Mouse (Mus musculus): Measurements from ENCODE around the gene Olfr1370. TPM values are rescaled to one million over a fixed set of nuclear protein-coding genes. Genes with fewer than 3 reads are reported as not detected.
A peak's percentile ranks its signal among the peaks of the same experiment; 100 is the strongest.
"Not testable (repeated sequence)": the region's sequence is repeated elsewhere in the genome, so short reads cannot be mapped to it uniquely, and the experiment has no call there.

Olfr1370 gene
- polyA plus RNA-seq (2015; fragmentation: Nextera tagmentation; extraction: Ambion mirVana) = not detected in 2 replicates

- no peaks in the 10 kb centered on the region for H3K36me3 ChIP-seq
- ATAC-seq (ENCODE audit: low FRiP score, low read depth) = no peak
- H3K9me3 ChIP-seq = no peaks in the 10 kb centered on the region
- no peak within 1 kb of the TSS for H3K4me2 ChIP-seq
- H3K27me3 ChIP-seq = no peaks in the 10 kb centered on the region
- H3K27ac ChIP-seq (replicated peaks) = no peak within 1 kb of the TSS
- WGBS = 82% methylated on average over 3 of the region's 3 CpGs
- H3K4me1 ChIP-seq (replicated peaks) = no peaks in the 10 kb centered on the region
- no peak within 1 kb of the TSS for H3K4me3 ChIP-seq
- no peak within 1 kb of the TSS for H3K9ac ChIP-seq
Observed at GRCm38 (mm10) chr13:21074847-21075246, at the start of gene Olfr1370. Olfr1370 (minus strand) TSS chr13:21074947.

GRCm38 (mm10) chr13:21114121-21114520, 39.4 kb upstream of the Olfr1370 start:
- Histone ChIP-seq H3K4me3 (no peak overlapping the region), H3K4me1 (replicated peaks) (no peaks in the 10 kb centered on the region), H3K27me3 (no peaks in the 10 kb centered on the region), H3K27ac (replicated peaks) (no peak overlapping the region), H3K9me3 (no peaks in the 10 kb centered on the region), H3K4me2 (no peak overlapping the region), H3K9ac (no peak overlapping the region), H3K36me3 (no peaks in the 10 kb centered on the region)
- no peak for ATAC-seq (ENCODE audit: low FRiP score, low read depth)
- 87% methylated on average over 4 of the region's 4 CpGs for WGBS

- not testable (repeated sequence) for H3K4me3 ChIP-seq; H3K4me2 ChIP-seq; H3K36me3 ChIP-seq; H3K27ac ChIP-seq (replicated peaks); ATAC-seq (ENCODE audit: low FRiP score, low read depth); H3K9me3 ChIP-seq; H3K27me3 ChIP-seq; H3K4me1 ChIP-seq (replicated peaks); H3K9ac ChIP-seq
- 71% methylated on average over 3 of the region's 3 CpGs for WGBS
Observed at GRCm38 (mm10) chr13:21111183-21111582, 36.4 kb upstream of the Olfr1370 start, which contains the start of gene Olfr1369-ps1. Olfr1369-ps1 (plus strand) TSS chr13:21111483.

GRCm38 (mm10) chr13:21110441-21110840, 35.7 kb upstream of the Olfr1370 start:
- Histone ChIP-seq H3K36me3 (no peaks in the 10 kb centered on the region), H3K27me3 (no peaks in the 10 kb centered on the region), H3K4me3 (no peak overlapping the region), H3K4me1 (replicated peaks) (no peaks in the 10 kb centered on the region), H3K9ac (no peak overlapping the region), H3K27ac (replicated peaks) (no peak overlapping the region), H3K9me3 (no peaks in the 10 kb centered on the region), H3K4me2 (no peak overlapping the region)
- 90% methylated on average over 6 of the region's 6 CpGs for WGBS
- ATAC-seq (ENCODE audit: low FRiP score, low read depth) = no peak

- no peaks in the 10 kb centered on the region for H3K4me1 ChIP-seq (replicated peaks)
- H3K9ac ChIP-seq = no peak overlapping the region
- no peaks in the 10 kb centered on the region for H3K9me3 ChIP-seq
- H3K4me2 ChIP-seq = no peak overlapping the region
- no peaks in the 10 kb centered on the region for H3K27me3 ChIP-seq
- WGBS = 95% methylated on average over 3 of the region's 3 CpGs
- H3K27ac ChIP-seq (replicated peaks) = no peak overlapping the region
- ATAC-seq (ENCODE audit: low FRiP score, low read depth) = no peak
- no peak overlapping the region for H3K4me3 ChIP-seq
- no peaks in the 10 kb centered on the region for H3K36me3 ChIP-seq
Observed at GRCm38 (mm10) chr13:21109759-21110158, 35.0 kb upstream of the Olfr1370 start.

- Histone ChIP-seq H3K27me3 (no peaks in the 10 kb centered on the region), H3K4me3 (no peak overlapping the region), H3K36me3 (no peaks in the 10 kb centered on the region), H3K9me3 (no peaks in the 10 kb centered on the region), H3K27ac (replicated peaks) (no peak overlapping the region), H3K4me1 (replicated peaks) (no peaks in the 10 kb centered on the region), H3K4me2 (no peak overlapping the region), H3K9ac (no peak overlapping the region)
- no peak for ATAC-seq (ENCODE audit: low FRiP score, low read depth)
- WGBS = 75% methylated on average over 2 of the region's 2 CpGs
Observed at GRCm38 (mm10) chr13:21082686-21083085, 7.9 kb upstream of the Olfr1370 start.

- WGBS = 93% methylated on average over 2 of the region's 2 CpGs
- no peaks in the 10 kb centered on the region for H3K27me3 ChIP-seq
- H3K27ac ChIP-seq (replicated peaks) = no peak overlapping the region
Observed at GRCm38 (mm10) chr13:21066021-21066420, 8.7 kb downstream of the Olfr1370 start.

GRCm38 (mm10) chr13:21050118-21050517, 24.6 kb downstream of the Olfr1370 start:
- ATAC-seq (ENCODE audit: low FRiP score, low read depth) = peak; percentile 78
- no peak overlapping the region for H3K27ac ChIP-seq (replicated peaks)
- H3K27me3 ChIP-seq = no peaks in the 10 kb centered on the region
- H3K9ac ChIP-seq = no peak overlapping the region
- no peaks in the 10 kb centered on the region for H3K4me1 ChIP-seq (replicated peaks)
- 38% methylated on average over 1 of the region's 1 CpGs for WGBS
- no peaks in the 10 kb centered on the region for H3K36me3 ChIP-seq
- no peak overlapping the region for H3K4me2 ChIP-seq
- H3K4me3 ChIP-seq = no peak overlapping the region
- no peaks in the 10 kb centered on the region for H3K9me3 ChIP-seq

More at GRCm38 (mm10) chr13:21066021-21066420, 8.7 kb downstream of the Olfr1370 start:
- no peaks in the 10 kb centered on the region for H3K9me3 ChIP-seq
- no peak for ATAC-seq (ENCODE audit: low FRiP score, low read depth)
- H3K4me3 ChIP-seq = no peak overlapping the region
- H3K36me3 ChIP-seq = no peaks in the 10 kb centered on the region
- no peaks in the 10 kb centered on the region for H3K4me1 ChIP-seq (replicated peaks)
- H3K9ac ChIP-seq = no peak overlapping the region
- no peak overlapping the region for H3K4me2 ChIP-seq

GRCm38 (mm10) chr13:21040589-21041199, 34.1 kb downstream of the Olfr1370 start:
- no peak for ATAC-seq (ENCODE audit: low FRiP score, low read depth)

GRCm38 (mm10) chr13:21035981-21036380, 38.8 kb downstream of the Olfr1370 start:
- Histone ChIP-seq H3K27me3 (no peaks in the 10 kb centered on the region), H3K4me1 (replicated peaks) (no peaks in the 10 kb centered on the region), H3K27ac (replicated peaks) (no peak overlapping the region), H3K9me3 (no peaks in the 10 kb centered on the region), H3K4me2 (no peak overlapping the region), H3K4me3 (no peak overlapping the region), H3K9ac (no peak overlapping the region), H3K36me3 (no peaks in the 10 kb centered on the region)
- ATAC-seq (ENCODE audit: low FRiP score, low read depth) = no peak

More at GRCm38 (mm10) chr13:21040589-21041199, 34.1 kb downstream of the Olfr1370 start:
- no peak overlapping the region for H3K27ac ChIP-seq (replicated peaks)
- no peaks in the 10 kb centered on the region for H3K9me3 ChIP-seq
- H3K4me3 ChIP-seq = no peak overlapping the region
- no peak overlapping the region for H3K4me2 ChIP-seq
- 60% methylated on average over 2 of the region's 2 CpGs for WGBS
- no peak overlapping the region for H3K9ac ChIP-seq
- no peaks in the 10 kb centered on the region for H3K4me1 ChIP-seq (replicated peaks)
- H3K27me3 ChIP-seq = no peaks in the 10 kb centered on the region
- no peaks in the 10 kb centered on the region for H3K36me3 ChIP-seq

- peak; percentile 29; the same call in 1 of the 2 replicates for ATAC-seq (ENCODE audit: low FRiP score, low read depth)
- no peaks in the 10 kb centered on the region for H3K27me3 ChIP-seq
- H3K4me1 ChIP-seq (replicated peaks) = no peaks in the 10 kb centered on the region
Observed at GRCm38 (mm10) chr13:21035011-21035410, 39.7 kb downstream of the Olfr1370 start.

GRCm38 (mm10) chr13:21033176-21033575, 41.6 kb downstream of the Olfr1370 start:
- Histone ChIP-seq H3K27ac (replicated peaks) (no peak overlapping the region), H3K4me3 (no peak overlapping the region), H3K9ac (no peak overlapping the region), H3K4me1 (replicated peaks) (no peaks in the 10 kb centered on the region), H3K9me3 (no peaks in the 10 kb centered on the region), H3K4me2 (no peak overlapping the region), H3K36me3 (no peaks in the 10 kb centered on the region), H3K27me3 (no peaks in the 10 kb centered on the region)
- WGBS = 33% methylated on average over 3 of the region's 3 CpGs
- peak; percentile 85 for ATAC-seq (ENCODE audit: low FRiP score, low read depth)

More at GRCm38 (mm10) chr13:21035011-21035410, 39.7 kb downstream of the Olfr1370 start:
- Histone ChIP-seq H3K4me2 (no peak overlapping the region), H3K9ac (no peak overlapping the region), H3K4me3 (no peak overlapping the region), H3K9me3 (no peaks in the 10 kb centered on the region), H3K27ac (replicated peaks) (no peak overlapping the region), H3K36me3 (no peaks in the 10 kb centered on the region)
- 75% methylated on average over 3 of the region's 3 CpGs for WGBS

GRCm38 (mm10) chr13:21024831-21025230, 49.9 kb downstream of the Olfr1370 start:
- WGBS = 82% methylated on average over 5 of the region's 5 CpGs
- no peak overlapping the region for H3K4me3 ChIP-seq
- no peak overlapping the region for H3K4me2 ChIP-seq
- no peaks in the 10 kb centered on the region for H3K4me1 ChIP-seq (replicated peaks)
- H3K36me3 ChIP-seq = no peaks in the 10 kb centered on the region
- no peak overlapping the region for H3K27ac ChIP-seq (replicated peaks)
- no peaks in the 10 kb centered on the region for H3K9me3 ChIP-seq
- H3K27me3 ChIP-seq = no peaks in the 10 kb centered on the region
- no peak overlapping the region for H3K9ac ChIP-seq
- ATAC-seq (ENCODE audit: low FRiP score, low read depth) = no peak

Data from hindbrain, embryonic 15.5 days (tissue).